Mouse (Mus musculus): ENCODE data around the gene Klf14. TPM values are rescaled to one million over a fixed set of nuclear protein-coding genes. Genes with fewer than 3 reads are reported as not detected.

Klf14 gene
- polyA plus RNA-seq, 1 experiment from 2014 or later, result 0.25 TPM

Other genes starting within 250 kb of the Klf14 start
- 353 and 390 TPM in 2 replicates for gene Mest, start 235.5 kb downstream of the Klf14 start, polyA plus RNA-seq (2014; fragmentation: Nextera tagmentation; extraction: Ambion mirVana)
- 35.5 and 48.9 TPM in 2 replicates for gene Copg2, start 62.3 kb downstream of the Klf14 start, polyA plus RNA-seq (2014; fragmentation: Nextera tagmentation; extraction: Ambion mirVana)
- not detected in 2 replicates for gene Tsga13, start 43.5 kb downstream of the Klf14 start, polyA plus RNA-seq (2014; fragmentation: Nextera tagmentation; extraction: Ambion mirVana)

Measured in neural tube, embryonic 14.5 days (tissue).